Mouse (Mus musculus): ENCODE results near the gene Zc3h10. TPM values are rescaled to one million over a fixed set of nuclear protein-coding genes. Genes with fewer than 3 reads are reported as not detected.

Gene Zc3h10
- polyA plus RNA-seq, 1 experiment: 6.0 TPM

DNA sequence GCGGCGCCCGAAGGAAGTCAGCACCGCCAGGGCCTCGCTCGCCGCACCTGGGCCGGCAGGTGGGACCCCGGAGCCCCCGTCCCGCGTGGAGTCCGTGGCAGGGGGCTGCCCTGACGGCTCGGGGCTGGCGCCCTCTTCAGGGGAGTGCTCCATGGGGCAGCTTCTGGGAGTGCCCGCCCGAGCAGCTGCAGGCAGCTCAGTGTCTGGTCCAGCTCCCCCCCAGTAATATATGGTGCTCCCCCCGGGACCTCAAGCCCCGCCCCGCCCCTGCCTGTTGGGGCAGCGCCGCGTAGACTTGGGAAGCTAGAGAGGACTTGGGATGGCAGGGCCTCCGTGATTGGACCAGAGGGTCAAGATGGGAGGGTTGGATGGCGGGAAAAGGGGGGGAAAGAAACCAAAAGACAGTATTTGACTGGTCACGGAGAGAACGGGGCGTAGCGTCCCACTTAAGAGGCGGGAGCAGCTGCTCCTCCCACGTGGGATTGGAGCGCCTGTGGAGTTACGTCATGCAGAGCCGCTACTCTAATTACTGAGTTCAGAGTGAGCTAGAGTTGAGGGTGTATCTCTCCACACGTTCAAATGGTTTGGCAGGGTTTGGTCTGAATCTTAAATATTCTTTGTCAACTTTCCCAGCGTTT is 21.8 kb downstream of the Zc3h10 start, which contains the start of gene Esyt1:
TSS of gene Esyt1 (minus strand) at position 201 of the 638 bp plus-strand sequence.
- Histone ChIP-seq H3K4me3 (ENCODE audit: insufficient read depth, low read length) (peak within 1 kb of the TSS; percentile 91), H3K4me1 (ENCODE audit: control insufficient read depth, insufficient read depth, low read length) (no peaks in the 10 kb centered on the region), H3K27ac (ENCODE audit: insufficient read depth, low read length) (peak within 1 kb of the TSS; percentile 58)
- 0 out of 2 replicates have a peak, but pooled peaks have one; percentile 1 for TF ChIP-seq CTCF (IDR thresholded peaks at IDR 0.05; ENCODE audit: borderline replicate concordance, insufficient read depth, low read length)
- peak; percentile 95 for TF ChIP-seq POLR2A (IDR thresholded peaks at IDR 0.05; ENCODE audit: low read depth, low read length)

GRCm38 (mm10) chr10:128524732-128525662 is 22.6 kb downstream of the Zc3h10 start:
- TF ChIP-seq CTCF (IDR thresholded peaks at IDR 0.05; ENCODE audit: borderline replicate concordance, insufficient read depth, low read length): no peak
- peak; percentile 59 for TF ChIP-seq POLR2A (IDR thresholded peaks at IDR 0.05; ENCODE audit: low read depth, low read length)
- H3K27ac ChIP-seq (ENCODE audit: insufficient read depth, low read length): peak overlapping the region; percentile 27; the same call in 1 of the 2 replicates
- no peaks in the 10 kb centered on the region for H3K4me1 ChIP-seq (ENCODE audit: control insufficient read depth, insufficient read depth, low read length)
- peak overlapping the region; percentile 91 for H3K4me3 ChIP-seq (ENCODE audit: insufficient read depth, low read length)

DNA sequence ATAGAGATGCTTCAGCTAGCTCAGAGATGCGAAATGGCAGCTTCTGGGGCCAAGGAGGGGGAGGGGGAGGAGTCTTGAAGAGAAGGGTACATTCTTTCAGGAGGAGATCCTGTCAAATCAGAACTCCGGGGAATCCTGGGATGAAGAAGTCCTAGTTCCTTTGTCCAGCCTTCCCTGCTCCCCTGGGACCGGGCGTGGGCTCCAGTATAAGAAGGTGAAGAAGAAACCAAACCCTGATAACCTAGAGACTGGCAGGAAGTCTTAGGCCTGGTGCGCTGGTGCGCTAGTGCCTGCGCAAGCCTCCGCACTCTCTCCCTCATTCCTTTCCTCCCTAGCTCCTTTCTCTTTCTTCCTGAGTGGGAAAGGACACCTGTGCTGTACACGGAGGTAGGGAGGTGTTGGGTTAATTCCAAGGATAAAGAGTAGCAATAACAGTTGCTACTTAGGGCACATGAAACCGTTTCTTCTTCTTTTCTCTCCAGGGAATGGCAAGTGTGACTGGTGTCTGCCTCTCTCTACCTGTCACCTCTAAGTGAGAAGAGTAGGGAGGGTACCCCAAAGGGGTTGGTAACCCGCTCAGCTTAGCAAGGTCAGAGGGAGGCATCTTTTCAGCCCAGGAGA is 23.4 kb downstream of the Zc3h10 start:
- Histone ChIP-seq H3K27ac (ENCODE audit: insufficient read depth, low read length) (peak overlapping the region; percentile 12; the same call in 1 of the 2 replicates), H3K4me3 (ENCODE audit: insufficient read depth, low read length) (peak overlapping the region; percentile 91), H3K4me1 (ENCODE audit: control insufficient read depth, insufficient read depth, low read length) (no peaks in the 10 kb centered on the region)
- TF ChIP-seq CTCF (IDR thresholded peaks at IDR 0.05; ENCODE audit: borderline replicate concordance, insufficient read depth, low read length) (no peak), POLR2A (IDR thresholded peaks at IDR 0.05; ENCODE audit: low read depth, low read length) (peak; percentile 41)

DNA sequence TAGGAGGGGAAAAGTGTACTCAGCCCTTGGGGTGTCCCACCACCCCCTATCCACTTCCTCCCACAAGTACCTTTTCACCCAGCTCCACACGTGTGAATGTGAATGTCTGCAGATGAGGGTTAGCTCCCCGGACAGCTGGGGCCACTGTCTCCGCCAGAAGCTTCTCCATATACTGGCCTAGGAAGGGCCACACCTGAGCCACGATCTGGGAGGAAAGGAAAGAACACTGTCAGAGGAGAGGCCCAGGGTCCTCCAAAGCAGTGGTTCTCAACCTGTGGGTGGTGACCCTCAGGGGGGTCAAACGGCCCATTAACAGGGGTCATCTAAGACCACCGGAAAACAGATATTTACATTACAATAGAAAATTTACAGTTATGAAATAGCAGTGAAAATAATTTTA is 25.2 kb downstream of the Zc3h10 start:
- no peak for TF ChIP-seq POLR2A (IDR thresholded peaks at IDR 0.05; ENCODE audit: low read depth, low read length)
- no peak for TF ChIP-seq CTCF (IDR thresholded peaks at IDR 0.05; ENCODE audit: borderline replicate concordance, insufficient read depth, low read length)
- H3K4me1 ChIP-seq (ENCODE audit: control insufficient read depth, insufficient read depth, low read length): no peaks in the 10 kb centered on the region
- H3K4me3 ChIP-seq (ENCODE audit: insufficient read depth, low read length): no peak overlapping the region
- no peak overlapping the region for H3K27ac ChIP-seq (ENCODE audit: insufficient read depth, low read length)

- Histone ChIP-seq H3K27ac (ENCODE audit: insufficient read depth, low read length) (no peak overlapping the region), H3K4me3 (ENCODE audit: insufficient read depth, low read length) (no peak overlapping the region), H3K4me1 (ENCODE audit: control insufficient read depth, insufficient read depth, low read length) (no peaks in the 10 kb centered on the region)
- TF ChIP-seq POLR2A (IDR thresholded peaks at IDR 0.05; ENCODE audit: low read depth, low read length) (no peak), CTCF (IDR thresholded peaks at IDR 0.05; ENCODE audit: borderline replicate concordance, insufficient read depth, low read length) (no peak)
These were observed 27.0 kb downstream of the Zc3h10 start for GRCm38 (mm10) chr10:128520591-128520990.

- H3K27ac ChIP-seq (ENCODE audit: insufficient read depth, low read length): no peak overlapping the region
- H3K4me3 ChIP-seq (ENCODE audit: insufficient read depth, low read length): no peak overlapping the region
- TF ChIP-seq POLR2A (IDR thresholded peaks at IDR 0.05; ENCODE audit: low read depth, low read length): no peak
- peak; percentile 38; the same call in 1 of the 2 replicates for TF ChIP-seq CTCF (IDR thresholded peaks at IDR 0.05; ENCODE audit: borderline replicate concordance, insufficient read depth, low read length)
- H3K4me1 ChIP-seq (ENCODE audit: control insufficient read depth, insufficient read depth, low read length): no peaks in the 10 kb centered on the region
These were observed 28.7 kb downstream of the Zc3h10 start for GRCm38 (mm10) chr10:128518833-128519232.

DNA sequence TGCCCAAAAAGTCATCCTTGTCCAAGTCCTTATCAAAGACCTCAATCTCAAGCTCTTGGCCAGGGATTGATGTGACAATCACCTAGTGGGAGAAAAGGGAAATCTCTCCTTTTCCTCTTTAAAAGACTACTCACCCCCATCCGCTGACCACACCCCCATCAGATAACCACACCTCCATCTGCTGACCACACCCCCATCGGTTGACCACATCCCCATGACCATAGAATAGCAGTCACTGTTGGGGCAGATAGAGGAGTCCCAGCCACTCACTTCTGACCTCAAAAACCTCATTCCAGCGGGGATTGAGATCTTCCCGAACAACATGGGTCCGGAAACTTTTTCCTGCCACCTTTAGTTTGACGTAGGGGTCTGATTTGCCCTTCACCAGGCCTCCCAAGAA is 30.9 kb downstream of the Zc3h10 start:
- Histone ChIP-seq H3K4me3 (ENCODE audit: insufficient read depth, low read length) (no peak overlapping the region), H3K27ac (ENCODE audit: insufficient read depth, low read length) (no peak overlapping the region), H3K4me1 (ENCODE audit: control insufficient read depth, insufficient read depth, low read length) (no peaks in the 10 kb centered on the region)
- TF ChIP-seq CTCF (IDR thresholded peaks at IDR 0.05; ENCODE audit: borderline replicate concordance, insufficient read depth, low read length): no peak
- TF ChIP-seq POLR2A (IDR thresholded peaks at IDR 0.05; ENCODE audit: low read depth, low read length): no peak

- H3K4me3 ChIP-seq (ENCODE audit: insufficient read depth, low read length): no peak overlapping the region
These were observed 31.5 kb downstream of the Zc3h10 start for GRCm38 (mm10) chr10:128516029-128516428.

DNA sequence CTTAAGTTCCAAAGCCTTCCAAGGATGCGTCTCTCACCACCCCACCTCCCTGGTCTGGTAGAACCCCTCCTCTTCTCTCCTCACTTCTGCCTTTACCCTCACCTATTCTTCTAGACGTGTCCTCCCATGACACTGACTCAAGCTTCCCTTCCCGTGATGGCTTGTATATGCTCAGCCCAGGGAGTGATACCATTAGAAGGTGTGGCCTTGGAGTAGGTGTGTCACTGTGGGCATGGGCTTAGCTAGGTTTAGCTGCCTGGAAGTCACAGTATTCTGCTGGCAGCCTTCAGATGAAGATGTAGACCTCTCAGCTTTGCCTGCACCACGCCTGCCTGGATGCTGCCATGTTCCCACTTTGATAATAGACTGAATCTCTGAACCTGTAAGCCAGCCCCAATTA is 32.5 kb downstream of the Zc3h10 start:
- Histone ChIP-seq H3K4me1 (ENCODE audit: control insufficient read depth, insufficient read depth, low read length) (no peaks in the 10 kb centered on the region), H3K4me3 (ENCODE audit: insufficient read depth, low read length) (no peak overlapping the region), H3K27ac (ENCODE audit: insufficient read depth, low read length) (no peak overlapping the region)
- TF ChIP-seq POLR2A (IDR thresholded peaks at IDR 0.05; ENCODE audit: low read depth, low read length) (no peak), CTCF (IDR thresholded peaks at IDR 0.05; ENCODE audit: borderline replicate concordance, insufficient read depth, low read length) (no peak)

More at GRCm38 (mm10) chr10:128516029-128516428, 31.5 kb downstream of the Zc3h10 start:
- H3K27ac ChIP-seq (ENCODE audit: insufficient read depth, low read length): no peak overlapping the region
- no peaks in the 10 kb centered on the region for H3K4me1 ChIP-seq (ENCODE audit: control insufficient read depth, insufficient read depth, low read length)
- TF ChIP-seq CTCF (IDR thresholded peaks at IDR 0.05; ENCODE audit: borderline replicate concordance, insufficient read depth, low read length): no peak
- TF ChIP-seq POLR2A (IDR thresholded peaks at IDR 0.05; ENCODE audit: low read depth, low read length): no peak

All from embryonic fibroblast, embryonic 13.5 days (primary cell).